Mouse (Mus musculus) embryonic stem cell, embryonic (primary cell): ENCODE measurements around the gene Bfsp2.

Source experiments
- CTCF ChIA-PET, 4 experiments: fragments of 300-600 bp in 2 of 4; fragments of 350-600 bp in 2 of 4; sonication (Branson Sonifier 250); formaldehyde crosslinking; loops; one replicate each; lab custom pipeline; 2022; ENCODE audit warnings: inconsistent platforms in 2 of 4; lab: Charles Lee
- POLR2A ChIA-PET, 4 experiments: fragments of 300-600 bp in 2 of 4; fragments of 350-600 bp in 2 of 4; sonication (Branson Sonifier 250); formaldehyde crosslinking; loops; one replicate each; lab custom pipeline; 2022; ENCODE audit warnings: antibody characterized with exemption in 4 of 4, inconsistent platforms in 1 of 4; lab: Charles Lee

The Bfsp2 gene

DNA sequence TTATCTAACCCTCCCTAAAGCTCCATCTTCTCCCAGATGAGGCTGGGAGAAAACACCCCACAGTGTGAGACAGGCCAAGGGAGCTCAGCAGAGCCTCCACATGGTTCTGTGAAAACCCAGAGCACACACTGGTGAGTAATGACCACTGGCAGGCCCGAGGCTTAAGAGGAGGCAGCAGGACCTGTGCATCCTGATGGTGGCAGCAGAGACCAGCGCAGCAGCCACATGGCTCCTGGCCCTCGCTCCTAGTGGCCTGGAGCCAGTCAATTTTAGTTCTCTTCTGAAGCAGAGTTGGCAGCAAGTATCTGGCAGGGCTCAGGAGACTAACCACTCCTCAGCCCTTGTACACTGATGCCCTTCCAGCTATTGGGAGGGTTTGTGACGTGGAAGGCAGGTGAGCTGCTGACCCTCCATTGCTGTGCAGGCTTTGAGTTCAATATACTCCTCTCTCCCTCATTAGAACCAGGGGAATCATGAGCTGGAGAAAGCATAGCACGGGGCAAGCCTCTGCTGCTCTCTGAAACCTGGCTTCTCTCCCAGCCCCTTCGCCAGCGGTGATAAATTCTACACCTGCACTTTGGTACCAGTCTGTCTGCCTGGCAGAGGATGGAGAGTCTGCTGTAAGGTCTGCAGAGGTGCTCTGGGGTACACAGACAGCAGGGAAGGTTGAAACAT, 14.3 kb upstream of the Bfsp2 start:
- ChIA-PET CTCF (interaction anchor here in 3 of 4 experiments (0.6 to 1.6 kb wide), 14 partner anchors 13 to 701 kb away, joined by 3 to 7 read pairs (median 4); no protein-coding TSS in a partner anchor), POLR2A (interaction anchor here in 3 of 4 experiments (0.6 to 1.7 kb wide), 7 partner anchors 9 to 185 kb away, joined by 3 to 5 read pairs (median 4); no protein-coding TSS in a partner anchor)

DNA sequence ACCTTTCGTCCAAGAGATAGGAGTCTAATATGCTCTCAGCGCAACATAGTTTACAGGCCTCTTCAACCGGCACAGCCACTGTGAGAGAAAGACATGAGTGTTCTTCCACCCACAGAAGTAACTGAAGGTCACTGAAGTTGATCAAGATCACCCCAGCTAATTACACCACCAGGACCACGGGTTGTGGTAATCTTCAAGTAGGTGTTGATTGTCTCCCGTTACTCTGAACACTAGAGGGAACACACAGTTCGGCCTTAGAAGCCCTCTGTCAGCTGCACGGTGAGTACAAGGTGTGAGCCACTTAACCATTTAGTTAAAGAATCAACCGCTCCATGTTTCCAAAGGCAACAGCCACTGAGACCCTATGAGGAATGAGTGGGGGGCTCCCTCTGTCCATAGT, 11.8 kb upstream of the Bfsp2 start:
- POLR2A ChIA-PET: no interaction called here
- CTCF ChIA-PET: interaction anchor here in 3 of 4 experiments (0.6 to 2.4 kb wide), 7 partner anchors 12 to 190 kb away, joined by 3 to 7 read pairs (median 4); no protein-coding TSS in a partner anchor

DNA sequence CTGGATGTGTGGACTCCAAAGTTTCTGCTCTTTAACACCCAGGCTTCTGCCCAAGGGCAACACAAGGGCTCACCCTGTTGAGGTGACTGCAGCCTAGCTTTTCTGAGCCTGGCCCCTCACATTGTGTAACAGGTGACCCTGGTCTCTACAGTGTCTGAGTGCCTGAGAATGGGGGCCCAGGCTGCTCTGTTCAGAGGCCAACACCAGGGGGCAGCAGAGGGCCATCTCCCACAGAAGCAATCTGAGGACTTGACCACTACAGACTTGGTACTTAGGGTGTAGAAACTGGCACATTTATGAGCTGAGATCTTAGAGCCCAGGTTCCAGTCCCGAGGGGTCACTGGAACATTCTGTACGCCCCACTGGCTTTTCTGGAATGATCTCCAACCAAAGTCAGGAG, 10.2 kb upstream of the Bfsp2 start:
- CTCF ChIA-PET: interaction anchor here (0.5 to 2.4 kb wide), 27 partner anchors 12 to 515 kb away, joined by 3 to 9 read pairs (median 4); partner anchors contain the start of gene Nphp3 (in 1 of the 4)
- POLR2A ChIA-PET: interaction anchor here in 2 of 4 experiments (0.7 to 1.4 kb wide), 3 partner anchors 14 to 17 kb away, joined by 3 to 5 read pairs (median 3); no protein-coding TSS in a partner anchor

DNA sequence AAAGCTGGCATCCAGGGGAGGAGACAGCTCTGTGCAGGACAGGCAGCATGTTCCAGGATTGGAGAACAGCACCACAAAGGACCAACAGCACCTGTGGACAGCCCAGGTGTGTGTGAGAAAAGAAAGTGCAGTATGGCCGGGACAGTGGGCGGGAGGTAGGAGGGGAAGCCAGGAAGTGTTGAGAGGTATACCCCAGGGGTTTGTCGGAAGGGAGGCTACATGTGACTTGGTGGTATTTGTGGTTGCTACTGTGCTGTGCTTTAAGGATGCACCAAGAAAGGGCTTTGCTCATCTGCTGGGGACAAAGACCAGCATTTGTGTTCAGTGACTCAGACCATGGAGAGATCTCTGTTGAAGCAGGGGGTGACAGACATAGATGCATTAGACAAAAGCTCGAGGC, 9.7 kb upstream of the Bfsp2 start:
- CTCF ChIA-PET: interaction anchor here (0.5 to 2.4 kb wide), 20 partner anchors 12 to 525 kb away, joined by 3 to 9 read pairs (median 4); partner anchors contain the start of gene Nphp3 (in 1 of the 4)
- POLR2A ChIA-PET: interaction anchor here in 3 of 4 experiments (0.6 to 1.4 kb wide), 5 partner anchors 13 to 75 kb away, joined by 3 to 5 read pairs (median 3); no protein-coding TSS in a partner anchor

DNA sequence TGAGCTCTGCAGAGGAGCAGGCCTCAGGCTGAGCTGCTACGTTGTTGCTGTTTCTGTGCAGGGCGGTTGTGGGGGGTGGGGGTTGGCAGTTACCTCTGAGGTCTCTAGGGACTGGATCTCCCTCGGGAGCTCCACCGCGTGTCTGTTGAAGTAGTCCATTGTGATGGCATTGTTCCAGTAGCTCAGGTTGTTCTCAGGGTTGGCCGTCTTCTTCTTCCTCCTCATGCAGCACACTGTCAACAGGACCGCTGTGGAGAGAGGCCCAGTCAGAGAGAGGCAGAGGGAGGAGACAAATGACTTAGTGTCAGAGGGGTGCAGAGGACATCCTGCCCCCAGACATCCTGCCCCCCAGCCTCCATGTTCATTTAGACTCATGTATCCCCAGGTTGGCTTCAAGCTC, 8.9 kb upstream of the Bfsp2 start:
- CTCF ChIA-PET: interaction anchor here in 3 of 4 experiments (0.6 to 1.5 kb wide), 4 partner anchors 52 to 526 kb away, joined by 3 to 6 read pairs (median 4); no protein-coding TSS in a partner anchor
- POLR2A ChIA-PET: interaction anchor here in 2 of 4 experiments (0.5 to 0.6 kb wide), 2 partner anchors 68 to 352 kb away, joined by 5 to 6 read pairs; no protein-coding TSS in a partner anchor

DNA sequence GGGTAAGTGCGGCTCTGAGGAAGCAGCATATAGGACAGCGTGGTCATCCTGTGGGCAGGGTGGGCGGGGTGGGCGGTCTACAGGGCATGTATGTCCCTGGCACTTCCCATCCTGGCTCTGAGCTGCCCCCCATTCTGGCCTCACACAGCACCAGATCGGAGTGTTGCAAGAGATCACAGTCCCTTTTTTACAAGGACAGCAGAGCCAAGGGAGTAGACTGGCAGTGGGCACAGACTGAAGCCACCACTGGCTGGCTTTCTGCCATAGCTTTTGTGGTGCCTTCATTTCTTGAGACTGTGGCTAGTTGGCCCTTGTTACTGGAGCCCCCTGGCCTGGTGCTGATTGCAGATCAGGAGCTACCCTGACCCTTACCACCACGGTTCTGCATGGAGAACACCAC, 6.0 kb upstream of the Bfsp2 start:
- CTCF ChIA-PET: interaction anchor here in 1 of 4 experiments (0.5 kb wide), 1 partner anchor 114 kb away, joined by 3 read pairs; no protein-coding TSS in a partner anchor
- POLR2A ChIA-PET: interaction anchor here in 1 of 4 experiments (0.5 to 0.9 kb wide), 2 partner anchors 216 to 273 kb away, joined by 3 to 4 read pairs; no protein-coding TSS in a partner anchor

DNA sequence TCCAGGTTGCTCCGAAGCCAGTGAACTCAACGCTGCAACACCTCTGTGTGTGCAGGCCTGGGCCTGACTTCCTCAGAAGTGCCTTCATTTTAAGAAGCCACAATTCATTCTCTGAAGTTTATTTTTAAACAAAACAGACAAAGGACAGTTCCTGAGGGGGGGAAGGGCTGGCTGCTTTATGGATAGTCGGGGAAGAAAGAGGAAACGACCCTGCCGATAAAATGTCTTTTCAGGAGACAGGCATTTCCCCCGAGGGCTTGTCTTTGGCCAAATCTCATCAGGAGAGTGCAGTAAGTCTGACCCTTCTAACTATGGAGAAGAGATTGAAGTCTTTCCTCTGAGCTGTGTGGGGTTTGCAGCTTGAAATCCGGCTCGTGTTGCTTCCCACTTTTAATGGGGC, 5.4 kb upstream of the Bfsp2 start:
- ChIA-PET POLR2A (interaction anchor here in 1 of 4 experiments (0.5 to 0.6 kb wide), 2 partner anchors 130 to 217 kb away, joined by 4 to 6 read pairs; no protein-coding TSS in a partner anchor), CTCF (no interaction called here)

DNA sequence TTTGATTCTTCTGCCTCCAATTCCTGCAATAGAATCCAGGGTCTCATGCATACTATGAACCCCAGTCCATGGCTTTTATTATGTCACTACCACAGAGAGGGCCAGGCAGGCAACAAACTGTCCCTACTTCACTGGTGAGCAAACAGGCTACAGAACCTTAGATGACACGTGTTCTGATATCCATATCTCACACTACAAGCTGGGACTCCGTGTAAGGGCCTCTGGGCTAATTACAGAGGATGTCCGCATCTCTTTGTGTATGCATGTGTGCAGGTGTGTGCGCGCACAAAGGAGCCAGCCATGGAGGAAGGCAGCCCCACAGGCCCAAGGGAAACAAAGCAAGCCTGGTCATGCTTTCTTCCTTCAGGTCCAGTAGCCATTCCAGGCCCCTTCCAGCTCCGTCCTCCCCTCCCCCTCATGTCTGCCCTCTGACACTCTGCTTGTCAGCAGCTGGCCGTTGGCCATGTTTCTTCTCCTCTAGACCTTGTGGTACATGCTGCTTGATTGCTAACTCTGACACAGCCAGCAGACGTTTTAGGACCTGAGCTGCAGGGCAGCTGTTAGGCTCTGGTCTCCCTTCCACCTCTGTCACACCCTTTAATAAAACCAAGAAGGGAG, 492 bp upstream of the Bfsp2 start:
- POLR2A ChIA-PET: no interaction called here
- CTCF ChIA-PET: interaction anchor here in 2 of 4 experiments (0.6 to 0.9 kb wide), 2 partner anchors 24 to 465 kb away, joined by 3 to 4 read pairs; no protein-coding TSS in a partner anchor

DNA sequence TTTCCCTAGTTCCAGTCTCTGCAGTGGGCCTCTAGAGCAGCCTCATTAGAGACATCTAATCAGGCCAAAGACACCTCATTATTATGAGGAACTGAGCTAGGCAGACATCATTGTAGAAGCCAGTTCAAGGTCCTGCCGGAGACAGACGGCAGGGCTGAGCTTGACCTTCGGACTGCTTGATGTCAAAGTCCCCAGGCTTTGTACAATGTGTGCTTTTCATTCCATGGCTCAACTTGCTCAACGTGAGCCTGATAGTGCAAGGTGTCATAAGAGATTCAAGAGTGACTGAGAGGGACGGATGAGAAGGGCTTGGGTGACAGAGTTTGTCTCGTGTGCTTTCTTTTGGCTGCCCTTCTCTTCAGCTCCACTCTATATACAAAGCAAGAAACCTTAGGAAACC, 4.8 kb downstream of the Bfsp2 start:
- ChIA-PET POLR2A (interaction anchor here in 1 of 4 experiments (1.0 kb wide), 1 partner anchor 12 kb away, joined by 3 read pairs; no protein-coding TSS in a partner anchor), CTCF (no interaction called here)

DNA sequence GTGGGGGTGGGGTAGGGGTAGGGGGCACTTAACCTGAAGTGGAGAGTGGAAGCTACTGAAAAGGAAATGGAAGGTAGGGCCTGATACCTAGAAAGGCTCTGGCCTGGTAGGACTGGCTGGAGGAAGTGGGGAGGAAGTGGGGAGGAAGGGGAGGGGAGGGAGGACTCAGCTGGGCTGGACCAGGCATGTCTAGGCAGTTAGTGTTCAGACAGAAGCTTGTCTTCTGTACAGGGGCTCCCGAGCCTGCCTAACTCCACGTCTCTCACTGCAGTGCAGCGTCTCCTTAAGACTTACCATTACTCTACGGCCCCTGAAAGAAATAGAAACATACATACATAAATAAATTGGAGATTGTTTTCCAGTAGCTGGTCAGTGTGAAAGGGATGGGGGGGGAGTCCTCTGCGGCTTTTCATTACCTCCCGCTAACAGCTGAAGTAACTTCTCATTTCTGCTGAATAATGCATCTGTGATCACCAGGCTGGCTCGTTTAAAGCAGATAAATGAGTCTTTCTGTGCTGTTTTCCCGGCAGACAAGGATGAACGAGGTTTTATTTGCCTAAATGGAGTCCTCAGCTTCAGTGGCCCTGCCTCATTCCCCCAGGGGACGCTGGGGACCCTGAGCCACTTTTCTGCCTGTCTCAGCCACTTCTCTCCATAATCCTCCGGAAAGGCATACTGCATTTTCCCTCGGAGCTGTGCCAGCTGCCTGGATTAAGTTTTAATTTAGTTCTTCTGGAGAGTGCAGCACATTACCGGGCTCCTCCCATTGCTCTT, 6.1 kb downstream of the Bfsp2 start:
- CTCF ChIA-PET: interaction anchor here in 1 of 4 experiments (1.5 kb wide), 1 partner anchor 16 kb away, joined by 3 read pairs; no protein-coding TSS in a partner anchor
- POLR2A ChIA-PET: interaction anchor here in 3 of 4 experiments (0.5 to 1.4 kb wide), 8 partner anchors 10 to 528 kb away, joined by 3 to 5 read pairs (median 3); partner anchors contain the start of gene Nphp3 (in 1 of the 3)

DNA sequence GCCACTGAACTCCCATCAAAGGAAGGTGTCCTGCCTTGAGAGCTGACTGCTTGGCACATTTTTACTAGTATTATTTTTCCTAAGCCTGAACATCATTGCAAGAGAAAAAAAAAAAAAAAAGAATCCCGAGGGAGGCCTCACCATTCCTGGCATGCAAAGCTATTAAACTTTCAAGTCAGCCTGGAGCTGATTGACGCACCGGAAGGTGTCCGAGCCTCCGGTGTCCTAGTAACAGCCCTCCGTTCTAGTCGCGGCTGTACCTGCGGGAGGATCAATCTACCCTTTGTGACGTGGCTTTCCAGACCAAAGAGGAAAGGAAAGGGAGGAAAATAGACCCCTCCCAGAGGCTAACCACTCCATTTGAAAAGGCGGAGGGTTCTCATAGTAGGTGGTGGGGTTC, 8.4 kb downstream of the Bfsp2 start:
- ChIA-PET CTCF (interaction anchor here (0.6 to 1.4 kb wide), 7 partner anchors 11 to 901 kb away, joined by 3 to 5 read pairs (median 4); no protein-coding TSS in a partner anchor), POLR2A (interaction anchor here in 2 of 4 experiments (0.6 to 1.3 kb wide), 2 partner anchors 17 to 108 kb away, joined by 3 read pairs; no protein-coding TSS in a partner anchor)

DNA sequence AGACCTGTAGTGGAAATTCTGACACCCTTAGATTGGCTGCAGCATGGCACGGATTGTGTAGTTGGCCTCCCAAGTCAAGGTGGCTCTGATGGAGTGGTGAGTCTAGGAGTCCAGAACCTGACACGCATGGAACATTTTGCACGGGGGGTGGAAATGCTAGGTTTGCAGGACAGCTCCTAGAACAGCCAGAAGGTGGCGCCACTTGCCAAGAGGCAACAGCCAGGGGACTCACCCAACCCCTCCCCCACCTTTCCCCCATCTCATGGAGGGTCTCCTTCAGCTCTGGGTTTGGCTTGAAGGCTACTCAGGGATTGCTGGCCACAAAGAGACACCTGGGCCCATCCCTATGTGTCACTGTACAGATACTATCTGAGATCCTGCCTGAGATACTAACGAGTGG, 10.7 kb downstream of the Bfsp2 start:
- CTCF ChIA-PET: interaction anchor here in 3 of 4 experiments (0.6 to 1.5 kb wide), 16 partner anchors 10 to 533 kb away, joined by 3 to 6 read pairs (median 3); partner anchors contain the start of gene Nphp3 (in 1 of the 3)
- POLR2A ChIA-PET: interaction anchor here in 1 of 4 experiments (0.7 kb wide), 1 partner anchor 81 kb away, joined by 4 read pairs; no protein-coding TSS in a partner anchor

DNA sequence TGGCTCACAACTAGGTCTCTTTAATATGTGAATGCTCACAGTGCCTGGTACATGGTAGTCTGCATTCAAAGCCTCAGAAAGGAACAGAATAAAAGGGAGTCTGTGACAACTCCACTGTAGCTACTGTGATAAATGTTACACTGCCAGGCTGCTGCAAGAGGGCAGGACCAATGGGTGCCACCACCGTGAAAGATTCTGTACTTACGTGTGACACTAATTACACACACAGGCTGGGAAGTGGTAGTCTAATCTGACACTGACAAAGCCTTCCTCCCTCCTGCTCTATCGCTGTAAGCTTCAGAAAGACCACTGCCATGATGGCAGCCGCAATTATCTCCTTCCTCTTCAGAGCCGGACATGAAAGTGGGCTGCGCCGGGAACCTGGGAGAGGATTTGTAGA, 11.3 kb downstream of the Bfsp2 start:
- POLR2A ChIA-PET: interaction anchor here in 1 of 4 experiments (0.7 kb wide), 1 partner anchor 81 kb away, joined by 4 read pairs; no protein-coding TSS in a partner anchor
- CTCF ChIA-PET: interaction anchor here (0.6 to 1.5 kb wide), 16 partner anchors 10 to 533 kb away, joined by 3 to 6 read pairs (median 3); partner anchors contain the start of gene Nphp3 (in 1 of the 4)

DNA sequence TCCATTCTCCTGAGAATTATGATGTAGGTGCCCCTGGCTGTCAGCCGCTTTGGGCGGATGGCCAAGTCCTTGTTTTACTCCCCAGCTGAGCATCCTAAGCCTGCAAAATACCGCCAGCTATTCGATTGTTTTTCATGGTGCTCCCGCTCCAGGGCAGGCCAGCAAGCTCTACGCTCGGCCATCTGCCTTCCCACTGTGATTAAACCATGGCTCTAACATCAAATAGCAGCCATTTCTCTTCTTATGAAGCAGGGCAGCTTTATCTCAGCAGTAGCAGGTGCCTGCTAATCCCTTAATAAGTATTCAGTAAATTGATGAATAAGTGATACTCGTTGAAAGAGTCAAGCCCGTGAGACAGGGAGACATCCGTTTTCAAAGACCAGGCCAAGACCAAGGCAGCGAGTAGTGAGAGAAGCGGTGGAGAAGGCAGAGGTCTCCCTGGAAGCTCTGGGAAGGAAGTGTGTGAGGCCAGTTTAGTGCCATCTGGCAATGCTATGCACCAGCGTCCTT, 14.5 kb downstream of the Bfsp2 start:
- ChIA-PET CTCF (interaction anchor here in 2 of 4 experiments (0.5 to 0.6 kb wide), 2 partner anchors 99 to 483 kb away, joined by 3 to 6 read pairs; no protein-coding TSS in a partner anchor), POLR2A (interaction anchor here in 1 of 4 experiments (0.9 kb wide), 1 partner anchor 21 kb away, joined by 3 read pairs; no protein-coding TSS in a partner anchor)

DNA sequence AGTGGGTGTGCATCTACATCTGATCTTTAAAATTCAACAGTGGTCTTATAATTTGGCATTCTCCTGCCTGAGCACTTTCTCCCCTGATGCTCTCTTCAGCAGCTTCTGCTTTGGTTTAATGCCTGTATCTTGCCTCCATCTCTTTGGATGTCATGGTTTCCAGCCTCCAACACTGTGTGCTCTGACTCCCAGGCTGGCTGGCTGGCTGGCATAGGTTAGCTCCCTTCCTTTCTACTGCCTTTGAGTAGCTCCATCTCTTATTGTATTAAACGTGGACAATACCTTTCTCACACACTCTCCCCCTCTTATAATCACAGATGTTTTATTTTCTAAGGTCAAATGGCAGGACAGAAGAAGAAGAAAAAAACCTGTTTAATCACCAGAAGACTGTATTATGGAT, 14.9 kb downstream of the Bfsp2 start:
- ChIA-PET POLR2A (interaction anchor here in 1 of 4 experiments (0.6 to 0.9 kb wide), 2 partner anchors 21 to 88 kb away, joined by 3 read pairs; no protein-coding TSS in a partner anchor), CTCF (interaction anchor here in 2 of 4 experiments (0.5 to 0.6 kb wide), 2 partner anchors 99 to 482 kb away, joined by 3 to 6 read pairs; no protein-coding TSS in a partner anchor)

DNA sequence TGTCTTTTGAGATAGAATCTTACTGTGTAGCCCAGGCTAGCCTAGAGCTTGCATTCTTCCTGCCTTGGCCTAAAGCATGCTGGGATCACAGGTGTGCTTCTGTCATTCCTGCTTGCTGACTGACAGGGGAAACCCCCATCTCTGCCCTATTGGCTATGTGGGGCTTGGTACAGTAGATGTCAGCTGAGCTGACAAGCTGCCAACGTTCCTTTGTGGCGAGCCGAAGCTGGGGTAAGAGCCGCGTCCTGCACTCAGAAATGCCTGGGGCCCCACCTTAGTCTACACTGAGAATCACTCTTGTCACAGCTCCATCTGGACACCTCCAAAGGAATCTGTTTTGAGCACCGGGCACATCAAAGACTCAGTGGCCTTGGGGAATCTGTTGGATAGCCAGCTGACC, 16.4 kb downstream of the Bfsp2 start:
- ChIA-PET POLR2A (no interaction called here), CTCF (interaction anchor here in 1 of 4 experiments (0.6 kb wide), 1 partner anchor 36 kb away, joined by 3 read pairs; no protein-coding TSS in a partner anchor)

DNA sequence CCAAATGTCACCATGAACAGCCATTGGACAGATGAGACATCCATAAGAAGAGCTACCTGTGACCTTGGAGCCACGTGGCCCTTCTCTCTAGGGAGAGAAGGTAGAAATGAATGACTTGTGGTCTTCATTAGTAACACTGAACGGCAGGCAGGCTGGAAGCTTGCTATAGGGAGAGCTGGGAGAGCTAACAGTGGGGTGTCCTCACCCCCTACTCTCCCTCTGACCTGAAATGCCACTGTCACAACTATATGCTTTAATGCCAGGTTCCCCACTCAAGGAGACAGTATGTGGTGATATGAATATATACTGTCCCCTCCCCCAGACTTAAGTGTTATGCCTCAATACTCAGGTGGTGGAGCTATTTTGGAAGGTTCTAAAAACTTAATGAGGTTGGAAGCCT, 20.4 kb downstream of the Bfsp2 start:
- ChIA-PET CTCF (interaction anchor here in 2 of 4 experiments (0.5 to 2.2 kb wide), 2 partner anchors 10 to 509 kb away, joined by 4 to 6 read pairs; no protein-coding TSS in a partner anchor), POLR2A (interaction anchor here in 1 of 4 experiments (0.6 kb wide), 1 partner anchor 116 kb away, joined by 3 read pairs; no protein-coding TSS in a partner anchor)
